Mouse (Mus musculus): ENCODE measurements at regions not wholly inside any gene's neighbourhood (a gene's known extent, or its start where the extent isn't known, plus 50 kb on each side); places are given as distances from the start of the nearest gene placed in this dataset.

DNA sequence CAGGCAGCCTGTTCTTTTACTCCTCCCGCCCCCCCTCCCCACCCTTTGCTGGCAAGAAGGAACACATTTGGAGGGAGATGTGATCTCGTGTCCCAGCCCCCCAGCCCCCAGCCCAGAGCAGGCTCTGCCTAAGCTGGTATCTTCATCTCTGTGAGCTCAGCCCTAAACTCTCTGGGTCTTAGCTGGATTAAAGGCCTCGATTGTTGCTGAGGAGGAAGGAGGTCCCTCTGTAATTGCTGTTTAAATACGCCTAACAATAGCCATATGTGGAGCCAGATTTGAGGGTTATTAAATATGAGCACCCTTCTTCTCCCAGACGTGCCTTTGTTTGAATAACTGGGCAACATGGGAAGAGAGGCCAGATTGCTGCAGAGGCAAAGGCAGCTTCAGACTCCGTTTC lies 145.0 kb upstream of the Pitx1 start:
- TF ChIP-seq CTCF (IDR thresholded peaks at IDR 0.05) (no peak), EP300 (IDR thresholded peaks at IDR 0.05) (no peak)

Data from lung, postnatal 0 days (tissue).